Mouse (Mus musculus) left cerebral cortex, adult 2 months (tissue): ENCODE data around the gene Rpl39l. TPM values are rescaled to one million over a fixed set of nuclear protein-coding genes. Genes with fewer than 3 reads are reported as not detected.
"Not testable (repeated sequence)": the region's sequence is repeated elsewhere in the genome, so short reads cannot be mapped to it uniquely, and the experiment has no call there.

Source experiments
- DNase-seq, 2 experiments: peaks; one replicate each; pipeline ENCODE4 v3.0.0; 2021 to 2022; ENCODE audit warnings: low spot score in 2 of 2, mixed read lengths in 1 of 2; ENCODE audit errors: extremely low spot score in 1 of 2
- H3K27ac ChIP-seq: fragments of 200-600 bp; 2 replicates; pipeline ENCODE4 v1.8.1; 2022
- H3K4me3 ChIP-seq: fragments of 200-600 bp; 2 replicates; pipeline ENCODE4 v1.8.1; 2022
- CTCF ChIP-seq: fragments of 200-600 bp; IDR thresholded peaks from 2 replicates; pipeline ENCODE4 v1.8.1; 2022; ENCODE audit warnings: antibody characterized with exemption, mild to moderate bottlenecking, moderate library complexity
- intact Hi-C: fragments of 180-260 bp; cut with DNase I; formaldehyde crosslinking; loops from one replicate; pipeline ENCODE4 v1.15.1; 2025
- long read RNA-seq, 2 experiments: library from polyadenylated mRNA; stranded (forward); transcript quantifications; one replicate each; pipeline ENCODE4 v2.0.0; 2021; ENCODE audit warnings: borderline mapping rate in 2 of 2
- total RNA-seq, 2 experiments: library from RNA; stranded (reverse); gene quantifications; 2 replicates each; pipeline ENCODE4 v1.2.3; 2021

Gene Rpl39l
- total RNA-seq = not detected
- long read RNA-seq, experiment 1 = 0 reads
- long read RNA-seq, experiment 2 = 0 reads

GRCm38 (mm10) chr16:10170005-10170404, at the start of gene Rpl39l:
Gene Rpl39l (plus strand): TSS chr16:10170226.
- Histone ChIP-seq H3K4me3 (no peak within 1 kb of the TSS), H3K27ac (no peak within 1 kb of the TSS)
- DNase-seq = no peak
- intact Hi-C loops = no loop called here
- TF ChIP-seq CTCF = no peak

GRCm38 (mm10) chr16:10127586-10127985, 42.4 kb upstream of the Rpl39l start:
- Histone ChIP-seq H3K4me3 (no peak overlapping the region), H3K27ac (no peak overlapping the region)
- intact Hi-C loops = no loop called here
- no peak for DNase-seq
- TF ChIP-seq CTCF = no peak

GRCm38 (mm10) chr16:10129052-10129911, 40.7 kb upstream of the Rpl39l start:
- Histone ChIP-seq H3K27ac (no peak overlapping the region), H3K4me3 (no peak overlapping the region)
- intact Hi-C loops = no loop called here
- no peak for DNase-seq
- TF ChIP-seq CTCF = no peak

DNA sequence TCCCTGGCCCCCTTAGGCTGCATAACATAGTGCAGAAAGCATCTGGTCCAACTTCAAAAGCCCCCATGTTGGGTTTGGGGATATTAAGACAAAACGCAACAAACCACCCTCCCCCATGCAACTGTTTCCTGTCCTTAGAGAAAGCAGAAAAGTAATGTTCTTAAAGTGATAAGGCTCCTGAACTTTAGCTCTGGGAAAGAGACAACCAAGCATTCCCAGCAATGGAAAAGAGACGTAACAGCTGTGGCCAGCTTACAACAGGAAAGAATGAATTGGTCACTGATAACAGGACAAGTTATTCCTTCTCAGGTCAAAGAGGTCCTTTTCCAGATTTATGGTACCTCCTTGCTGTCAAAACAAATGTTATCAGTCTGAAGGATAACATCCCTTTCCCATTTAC, 26.9 kb upstream of the Rpl39l start:
- no peak for TF ChIP-seq CTCF

DNA sequence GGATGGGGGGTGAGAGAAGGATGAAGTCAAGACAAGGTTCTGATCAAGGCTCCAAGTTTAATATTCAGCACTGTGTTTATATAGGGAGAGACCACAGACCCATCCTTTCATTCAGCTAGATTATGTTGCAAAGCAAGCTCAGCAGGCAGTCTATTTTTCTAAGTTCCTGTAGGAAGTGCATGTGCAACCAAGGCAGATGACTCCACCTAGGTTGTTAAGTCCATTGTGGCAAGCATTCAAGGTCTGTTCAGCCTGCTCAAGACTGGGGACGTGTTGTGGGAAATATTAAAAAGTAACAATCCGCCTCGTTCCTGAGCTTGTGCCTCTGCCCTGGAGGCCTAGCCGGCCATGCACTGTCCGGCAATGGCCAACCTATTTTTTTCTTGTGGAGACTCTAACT, 22.6 kb upstream of the Rpl39l start:
- TF ChIP-seq CTCF = no peak
- intact Hi-C loops = no loop called here
- H3K27ac ChIP-seq = no peak overlapping the region
- H3K4me3 ChIP-seq = no peak overlapping the region
- DNase-seq = no peak

More for the DNA sequence above, 26.9 kb upstream of the Rpl39l start:
- intact Hi-C loops = no loop called here
- Histone ChIP-seq H3K4me3 (no peak overlapping the region), H3K27ac (no peak overlapping the region)
- no peak for DNase-seq

- no peak for DNase-seq
- Histone ChIP-seq H3K27ac (no peak overlapping the region), H3K4me3 (no peak overlapping the region)
- intact Hi-C loops = no loop called here
- no peak for TF ChIP-seq CTCF
These were observed 712 bp upstream of the Rpl39l start for GRCm38 (mm10) chr16:10169123-10169905.

- Histone ChIP-seq H3K27ac (no peak overlapping the region), H3K4me3 (no peak overlapping the region)
- no peak for TF ChIP-seq CTCF
- DNase-seq = no peak
- intact Hi-C loops = no loop called here
These were observed 1.2 kb downstream of the Rpl39l start for GRCm38 (mm10) chr16:10171276-10171675.

GRCm38 (mm10) chr16:10172179-10172820, 2.3 kb downstream of the Rpl39l start:
- DNase-seq = no peak
- no peak overlapping the region for H3K27ac ChIP-seq
- intact Hi-C loops = no loop called here
- H3K4me3 ChIP-seq = no peak overlapping the region
- no peak for TF ChIP-seq CTCF

GRCm38 (mm10) chr16:10187461-10187860, 17.4 kb downstream of the Rpl39l start:
- intact Hi-C loops, H3K4me3 ChIP-seq, H3K27ac ChIP-seq, DNase-seq: not testable (repeated sequence)

DNA sequence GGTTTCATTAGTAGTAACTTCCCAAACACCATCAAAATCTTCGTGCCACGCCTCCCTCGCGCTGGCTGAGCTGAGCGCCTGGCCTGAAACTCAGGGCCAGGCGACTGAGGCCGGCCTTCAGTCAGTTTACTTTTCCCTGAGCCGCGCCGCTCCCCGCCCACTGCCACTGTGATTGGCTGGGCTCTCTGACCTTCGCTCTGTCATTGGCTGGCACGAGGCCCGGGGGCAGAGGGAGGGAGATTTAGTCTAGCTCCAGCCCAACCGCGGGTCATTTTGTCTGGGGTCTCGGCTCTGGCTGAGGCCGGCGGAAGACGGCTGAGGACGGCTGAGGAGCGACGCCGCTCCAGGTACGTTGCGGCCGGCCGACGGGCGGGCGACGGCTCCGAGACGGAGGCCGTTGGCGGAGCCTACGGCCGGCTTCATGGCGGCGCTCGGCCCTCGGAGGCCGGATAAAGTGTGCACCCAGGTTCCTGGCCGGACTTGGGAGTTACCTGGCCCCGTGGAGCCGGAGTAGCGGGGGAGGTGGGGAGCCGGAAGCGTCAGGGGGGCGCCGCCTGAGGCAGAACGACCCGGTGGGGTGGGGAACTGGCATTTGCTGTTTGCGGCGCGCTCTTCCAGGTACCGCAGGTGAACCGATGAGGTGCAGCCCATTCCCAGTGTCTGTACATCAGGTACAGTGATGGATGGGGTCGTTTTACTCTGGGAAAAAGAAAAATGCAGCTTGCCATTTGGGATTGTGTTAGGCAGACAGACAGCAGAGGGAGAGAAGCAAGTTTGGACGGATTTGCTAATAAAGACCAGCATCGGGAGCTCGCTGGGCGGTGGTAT, 22.9 kb downstream of the Rpl39l start, which contains the start of gene Atf7ip2:
Atf7ip2 (plus strand) TSS at position 34 of the 828 bp plus-strand sequence.
- peak; percentile 70 to 79 for DNase-seq
- no peak within 1 kb of the TSS for H3K27ac ChIP-seq
- intact Hi-C loops = no loop called here
- no peak for TF ChIP-seq CTCF
- H3K4me3 ChIP-seq = peak within 1 kb of the TSS; percentile 51

- TF ChIP-seq CTCF = peak; percentile 13
- Histone ChIP-seq H3K4me3 (no peak overlapping the region), H3K27ac (no peak overlapping the region)
- intact Hi-C loops = no loop called here
- no peak for DNase-seq
These were observed 38.8 kb downstream of the Rpl39l start for GRCm38 (mm10) chr16:10208777-10209176.

DNA sequence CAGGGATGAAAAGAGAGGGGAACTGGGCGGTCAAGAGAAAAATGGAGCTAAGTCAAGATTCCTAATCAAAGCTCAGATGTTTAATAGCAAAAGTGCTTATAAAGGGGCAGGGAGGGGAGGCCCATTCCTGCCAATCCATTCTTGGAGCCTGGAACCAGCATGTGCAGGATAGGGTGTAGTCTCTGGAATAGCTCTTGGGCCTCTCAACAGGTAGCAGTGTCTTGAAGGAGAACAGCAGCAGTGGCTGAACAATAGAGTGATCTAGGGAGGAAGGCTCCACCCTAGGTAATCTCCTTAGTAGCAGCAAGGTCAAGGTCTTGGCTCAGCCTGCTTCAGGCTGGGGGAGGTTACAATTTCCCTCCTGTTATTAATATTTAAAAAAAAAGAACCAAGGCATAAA, 46.3 kb downstream of the Rpl39l start:
- DNase-seq, H3K4me3 ChIP-seq, intact Hi-C loops, H3K27ac ChIP-seq: not testable (repeated sequence)

DNA sequence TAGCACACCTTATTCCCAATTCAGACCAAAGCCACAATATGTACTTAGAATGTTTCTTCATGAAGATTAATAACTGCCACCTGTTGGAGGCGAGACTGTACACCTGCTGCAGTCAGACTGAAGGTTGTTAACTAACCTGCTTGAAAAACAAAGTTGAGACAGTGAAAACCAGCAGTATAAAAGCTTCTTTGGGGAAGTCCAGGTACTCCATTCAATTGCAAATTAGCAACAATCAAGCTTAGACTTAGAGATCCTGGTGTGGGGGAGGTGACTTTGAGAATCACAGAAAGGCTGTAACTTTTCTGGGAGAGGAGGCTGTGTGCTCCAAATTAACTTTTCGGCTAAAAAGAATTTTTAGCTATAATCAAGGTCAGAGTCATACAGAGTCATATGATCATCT, 47.0 kb downstream of the Rpl39l start:
- H3K4me3 ChIP-seq, intact Hi-C loops, DNase-seq, H3K27ac ChIP-seq: not testable (repeated sequence)
